Mouse (Mus musculus): ENCODE results near the gene Btd.
A peak's percentile ranks its signal among the peaks of the same experiment; 100 is the strongest.

Gene Btd

DNA sequence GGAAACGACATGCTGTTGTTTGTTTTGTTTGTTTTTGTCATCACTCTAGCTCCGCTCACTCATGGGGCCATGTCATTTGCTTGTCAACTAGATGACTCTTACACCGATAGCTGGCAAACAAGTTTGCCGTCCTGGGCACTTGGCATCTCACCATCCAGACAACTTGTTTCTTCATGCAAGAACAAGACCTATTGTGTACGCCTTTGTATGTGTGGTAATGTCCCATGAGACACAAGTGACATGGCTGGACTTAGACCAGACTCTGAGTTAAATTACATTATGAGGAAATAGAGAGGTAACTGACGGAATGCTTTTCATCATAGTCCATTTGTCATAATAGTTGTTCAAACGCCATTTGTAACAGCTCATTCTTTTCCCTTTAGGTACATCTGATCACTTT is 5.1 kb downstream of the Btd start:
- DNase-seq (ENCODE audit: low spot score in 2 of 2) = no peak

DNA sequence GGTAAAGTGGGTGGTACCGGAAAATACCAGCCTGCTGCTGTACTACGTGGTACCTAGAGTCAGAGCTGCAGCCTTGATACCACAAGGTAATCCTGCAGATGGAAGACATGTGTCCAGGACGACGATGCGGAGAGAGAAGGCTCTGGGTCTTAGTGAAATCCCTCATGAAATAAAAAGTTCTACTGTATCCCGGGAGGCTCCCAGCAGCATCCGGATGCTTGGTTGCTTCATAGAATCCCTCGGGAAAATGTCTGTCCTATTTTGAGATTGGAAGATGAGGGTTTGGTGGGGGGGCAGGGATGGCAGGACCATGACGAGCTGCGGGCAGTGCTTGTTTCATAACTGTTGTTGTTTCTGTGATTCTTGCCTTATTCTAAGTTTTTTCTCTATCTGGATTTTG is 7.2 kb downstream of the Btd start:
- DNase-seq (ENCODE audit: low spot score in 2 of 2) = no peak

DNA sequence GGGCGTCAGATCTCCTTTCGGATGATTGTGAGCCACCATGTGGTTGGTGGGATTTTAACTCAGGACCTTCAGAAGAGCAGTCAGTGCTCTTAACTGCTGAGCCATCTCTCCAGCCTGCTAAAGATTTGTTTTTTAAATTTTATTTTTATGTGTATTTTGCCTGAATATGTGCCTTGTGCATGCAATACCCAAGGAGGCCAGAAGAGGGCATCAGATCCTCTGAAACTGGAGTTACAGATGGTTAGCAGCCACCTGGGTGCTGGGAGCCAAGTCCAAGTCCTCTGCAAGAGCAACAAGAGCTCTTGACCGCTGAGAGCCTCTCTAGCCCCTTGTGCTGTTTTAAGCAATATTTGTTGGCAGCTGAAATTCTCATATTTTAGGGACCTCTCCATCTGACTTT is 9.5 kb downstream of the Btd start:
- DNase-seq (ENCODE audit: low spot score in 2 of 2) = no peak

DNA sequence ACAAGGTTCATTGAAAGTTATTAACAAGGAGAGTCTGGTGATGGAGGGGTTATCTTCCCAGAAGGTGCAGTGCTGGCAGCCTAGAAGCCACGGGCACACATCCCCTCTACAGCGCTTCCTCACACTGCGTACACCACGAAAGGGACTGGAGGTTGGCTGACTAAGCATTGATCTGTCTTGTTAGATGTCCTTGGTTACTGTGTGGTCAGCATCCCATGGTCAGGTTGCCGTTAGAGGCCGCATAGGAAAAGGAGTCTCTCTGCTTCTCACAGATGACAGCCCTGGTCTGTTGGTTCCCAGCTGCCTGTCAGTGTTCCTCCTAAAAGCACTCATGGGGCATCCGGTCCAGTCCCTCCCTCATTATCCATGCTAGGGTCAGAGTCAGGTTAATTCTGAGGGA is 10.4 kb downstream of the Btd start:
- DNase-seq (ENCODE audit: low spot score in 2 of 2) = no peak

DNA sequence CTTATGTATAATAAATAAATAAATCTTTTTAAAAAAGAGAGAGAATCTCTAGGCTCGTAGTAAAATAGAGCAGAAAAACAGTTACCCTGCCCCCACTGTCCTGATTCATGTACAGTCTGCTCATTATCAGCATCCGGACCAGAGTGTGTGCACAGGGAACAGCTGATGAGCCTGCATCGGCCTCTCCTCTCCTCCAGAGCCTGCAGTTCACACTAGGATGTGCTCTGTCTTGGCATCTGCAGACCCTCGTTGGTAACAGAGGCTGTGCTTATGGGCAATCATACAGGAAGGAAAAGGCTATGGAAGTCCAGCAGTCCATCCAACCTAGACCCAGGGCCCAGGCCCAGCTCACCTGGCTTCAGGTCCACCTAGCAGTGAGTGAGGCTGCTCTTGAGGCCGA is 11.3 kb downstream of the Btd start:
- no peak for DNase-seq (ENCODE audit: low spot score in 2 of 2)

DNA sequence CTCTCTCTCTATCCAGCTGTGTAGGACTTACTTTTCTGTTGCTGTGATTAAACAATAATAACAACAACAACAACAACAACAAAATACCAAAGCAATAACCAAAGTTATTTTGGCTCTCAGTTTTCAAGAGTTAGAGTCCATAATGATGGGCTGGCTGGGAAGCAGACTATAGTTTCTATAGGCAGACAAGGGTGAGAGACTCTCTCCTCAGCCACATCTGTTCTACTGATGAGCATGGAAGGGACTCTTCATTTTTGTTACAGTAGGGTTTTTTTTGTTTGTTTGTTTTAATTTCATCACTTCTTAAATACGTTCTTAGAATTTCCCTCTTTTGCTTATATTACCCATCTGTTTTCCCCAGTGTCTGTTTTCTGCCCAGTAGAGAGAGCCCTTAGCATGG is 11.8 kb downstream of the Btd start:
- no peak for DNase-seq (ENCODE audit: low spot score in 2 of 2)

DNA sequence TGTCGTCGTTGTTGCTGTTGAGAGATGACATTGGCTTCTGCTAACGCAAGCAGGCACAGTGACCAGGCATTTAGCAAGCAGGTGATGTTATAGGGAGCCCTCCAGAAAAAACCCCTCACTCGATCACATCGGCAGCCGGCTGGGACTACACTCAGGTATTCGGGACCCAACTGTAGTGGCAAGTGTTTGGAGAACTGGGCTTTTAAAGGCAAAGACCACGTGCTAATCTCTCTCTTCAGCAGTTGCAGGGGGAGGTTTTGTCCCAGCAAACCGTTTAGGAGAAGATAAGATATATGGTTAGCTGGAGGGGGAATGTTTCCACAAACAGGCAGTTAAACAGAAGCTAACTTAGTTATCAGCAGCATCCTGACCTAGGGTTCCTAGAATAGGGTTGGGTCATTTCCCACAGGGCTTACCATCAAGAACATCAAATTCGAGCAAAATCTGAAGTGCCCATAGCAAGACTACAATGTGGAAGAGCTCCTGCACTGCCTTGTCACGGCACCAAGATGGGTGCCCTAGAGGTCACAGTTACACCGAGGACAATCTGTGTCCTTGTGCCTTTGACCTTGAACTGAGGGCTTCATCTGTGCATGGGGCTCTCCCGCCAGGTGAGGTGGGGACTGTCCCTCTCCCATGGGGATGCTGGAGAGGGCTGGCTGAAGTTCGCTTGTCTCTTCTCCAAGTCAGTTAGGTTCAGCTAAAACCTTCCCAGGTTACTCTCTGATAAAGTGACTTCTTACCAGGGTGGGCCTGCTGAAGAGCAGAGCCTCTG is 12.5 kb downstream of the Btd start:
- DNase-seq (ENCODE audit: low spot score in 2 of 2) = no peak

DNA sequence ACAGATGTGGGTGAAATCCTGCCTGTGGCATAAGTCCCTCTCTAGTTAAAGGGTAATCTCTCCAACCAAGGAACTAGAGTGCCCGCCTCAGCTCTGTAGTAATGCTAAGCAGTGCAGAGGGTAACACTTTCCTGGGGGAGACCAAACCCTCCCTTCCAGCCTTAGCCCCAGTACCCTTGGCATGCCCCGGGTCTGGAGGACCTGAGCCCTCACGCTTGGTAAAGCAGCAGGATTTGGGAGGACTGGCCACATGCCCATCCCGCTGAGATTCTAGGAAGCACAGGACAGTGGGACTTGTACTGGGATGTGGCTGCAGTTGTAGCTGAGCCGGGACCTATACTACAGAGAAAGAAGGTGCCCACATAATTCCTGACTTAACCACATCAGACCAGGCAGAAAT is 14.0 kb downstream of the Btd start:
- no peak for DNase-seq (ENCODE audit: low spot score in 2 of 2)

DNA sequence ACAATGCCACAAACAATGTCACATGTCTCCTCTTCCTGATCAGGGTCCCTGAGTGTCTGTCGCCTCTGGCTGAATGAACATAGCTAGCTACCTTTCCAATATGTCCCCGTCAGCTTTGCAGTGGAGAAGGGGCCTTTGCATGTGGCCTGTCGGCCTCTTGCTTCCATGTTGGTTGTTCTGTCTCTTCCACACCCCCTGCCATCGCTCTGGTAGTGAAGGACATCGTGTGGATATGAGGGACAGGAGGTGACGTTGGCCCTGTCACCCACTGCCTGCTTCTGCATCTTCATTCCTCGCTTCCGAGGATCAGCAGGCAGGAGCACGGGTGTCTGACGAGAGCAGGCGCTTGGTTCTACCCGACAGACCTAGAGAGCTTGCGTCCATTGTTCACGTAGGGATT is 14.6 kb downstream of the Btd start:
- no peak for DNase-seq (ENCODE audit: low spot score in 2 of 2)

DNA sequence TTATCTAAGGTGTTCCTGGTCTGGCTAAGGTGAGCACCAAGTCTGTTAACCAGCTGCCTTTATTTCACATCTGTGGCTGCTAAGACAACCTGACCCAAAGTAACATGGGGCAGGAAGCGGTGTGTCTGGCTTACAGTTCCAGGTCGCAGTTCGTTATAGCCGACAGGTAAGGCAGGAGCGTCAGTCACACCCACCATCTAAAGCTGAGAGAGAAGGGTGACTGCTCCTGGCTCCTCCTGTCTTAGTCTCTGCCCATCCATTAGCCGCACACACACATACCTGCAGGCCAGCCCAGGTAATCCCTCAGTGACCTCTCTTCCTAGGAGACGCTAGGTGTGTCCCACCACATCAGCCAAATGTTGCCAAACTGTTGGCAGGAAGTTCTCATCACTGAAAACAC is 15.6 kb downstream of the Btd start:
- no peak for DNase-seq (ENCODE audit: low spot score in 2 of 2)

DNA sequence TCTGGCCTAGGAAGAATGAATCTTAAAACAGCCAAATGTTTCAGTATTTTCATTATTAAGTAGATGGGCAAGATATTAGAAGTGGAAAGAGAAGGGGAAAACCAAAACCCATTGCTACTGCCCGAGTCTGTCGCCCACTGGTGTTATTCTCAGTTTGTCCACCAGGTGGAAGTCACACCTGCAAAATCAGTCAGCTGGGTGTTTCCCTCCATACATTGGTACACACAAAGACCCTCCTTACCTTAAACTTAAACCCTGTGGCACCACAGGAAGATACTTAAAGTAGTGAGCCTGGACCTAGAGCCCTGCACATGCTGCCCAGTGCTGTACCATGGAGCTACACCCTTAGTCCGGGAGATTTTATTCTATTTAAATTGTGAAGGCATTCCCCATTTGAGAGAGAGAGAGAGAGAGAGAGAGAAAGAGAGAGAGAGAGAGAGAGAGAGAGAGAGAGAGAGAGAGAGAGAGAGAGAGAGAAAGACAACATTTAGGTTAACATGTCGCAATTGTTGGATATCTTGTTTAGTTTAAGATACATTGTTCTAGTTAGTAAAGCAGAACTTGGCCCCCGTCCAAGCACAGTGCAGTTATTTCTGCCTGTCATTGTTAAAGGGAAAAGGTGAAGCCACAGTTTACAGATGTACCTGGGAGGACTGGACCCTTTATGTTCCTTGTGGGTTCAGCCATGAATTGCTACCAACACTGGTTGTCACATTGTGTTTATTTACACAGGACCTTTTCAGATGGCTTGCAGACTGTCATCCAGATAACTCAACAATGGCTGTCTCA is 16.2 kb downstream of the Btd start:
- peak in 1 of 2 experiments; percentile 74 for DNase-seq (ENCODE audit: low spot score in 2 of 2)

DNA sequence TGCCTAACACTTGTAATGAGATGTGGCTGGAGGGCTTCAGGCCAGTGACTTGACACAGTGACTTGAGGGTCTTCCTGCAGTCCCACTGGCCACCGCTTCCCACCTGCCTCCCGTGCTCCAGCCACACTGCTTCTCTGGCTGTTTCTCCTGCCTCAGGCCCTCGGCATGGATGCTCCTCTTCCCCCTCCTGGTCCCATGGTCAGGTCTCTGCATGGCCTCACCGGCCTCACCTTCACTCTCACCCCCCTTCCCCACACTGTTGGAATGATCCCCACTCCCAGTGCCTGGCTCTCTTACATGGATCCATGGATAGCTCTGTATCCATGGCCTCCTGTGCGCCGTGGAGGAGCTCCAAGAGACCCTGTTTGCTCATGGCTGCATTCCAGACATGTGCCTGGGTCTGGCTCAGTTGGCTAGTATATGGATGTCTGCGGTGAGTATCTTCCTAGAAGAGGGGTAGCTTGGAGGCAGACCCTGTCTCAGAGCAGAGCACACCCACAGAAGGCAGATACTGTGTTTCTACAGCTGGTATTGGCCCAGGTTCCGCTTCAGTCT is 17.4 kb downstream of the Btd start:
- no peak for DNase-seq (ENCODE audit: low spot score in 2 of 2)

DNA sequence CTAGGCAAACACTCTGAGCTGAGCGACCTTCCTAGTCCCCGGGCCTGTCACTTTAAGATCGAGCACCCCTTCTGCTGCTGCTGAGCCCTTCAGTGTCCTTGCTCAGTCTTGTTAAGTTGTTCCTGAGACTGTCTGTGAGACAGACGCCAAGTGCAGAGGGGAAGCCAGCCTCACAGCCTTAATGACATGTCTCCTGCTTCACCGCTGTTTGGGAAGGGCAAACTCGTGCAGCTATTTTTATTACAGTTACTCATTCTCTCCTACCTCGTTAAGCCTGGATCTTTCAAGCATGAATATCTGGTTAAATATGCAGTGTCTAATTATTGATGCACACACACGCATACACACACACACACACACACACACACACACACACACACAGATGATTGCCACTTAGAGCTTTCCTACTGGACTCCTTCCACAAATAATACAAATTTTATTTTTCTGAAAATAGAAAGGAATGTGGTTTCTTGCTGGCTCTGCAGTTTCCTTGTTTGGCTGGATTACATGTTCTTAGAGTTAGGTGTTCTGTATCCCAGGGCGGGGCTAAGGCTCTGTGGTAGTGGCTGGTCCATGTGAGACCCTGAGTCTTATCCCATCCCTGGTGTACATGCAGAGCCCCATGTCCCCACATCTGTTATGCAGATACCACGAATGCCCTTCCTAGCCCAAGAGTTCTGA is 18.8 kb downstream of the Btd start:
- DNase-seq (ENCODE audit: low spot score in 2 of 2) = no peak

DNA sequence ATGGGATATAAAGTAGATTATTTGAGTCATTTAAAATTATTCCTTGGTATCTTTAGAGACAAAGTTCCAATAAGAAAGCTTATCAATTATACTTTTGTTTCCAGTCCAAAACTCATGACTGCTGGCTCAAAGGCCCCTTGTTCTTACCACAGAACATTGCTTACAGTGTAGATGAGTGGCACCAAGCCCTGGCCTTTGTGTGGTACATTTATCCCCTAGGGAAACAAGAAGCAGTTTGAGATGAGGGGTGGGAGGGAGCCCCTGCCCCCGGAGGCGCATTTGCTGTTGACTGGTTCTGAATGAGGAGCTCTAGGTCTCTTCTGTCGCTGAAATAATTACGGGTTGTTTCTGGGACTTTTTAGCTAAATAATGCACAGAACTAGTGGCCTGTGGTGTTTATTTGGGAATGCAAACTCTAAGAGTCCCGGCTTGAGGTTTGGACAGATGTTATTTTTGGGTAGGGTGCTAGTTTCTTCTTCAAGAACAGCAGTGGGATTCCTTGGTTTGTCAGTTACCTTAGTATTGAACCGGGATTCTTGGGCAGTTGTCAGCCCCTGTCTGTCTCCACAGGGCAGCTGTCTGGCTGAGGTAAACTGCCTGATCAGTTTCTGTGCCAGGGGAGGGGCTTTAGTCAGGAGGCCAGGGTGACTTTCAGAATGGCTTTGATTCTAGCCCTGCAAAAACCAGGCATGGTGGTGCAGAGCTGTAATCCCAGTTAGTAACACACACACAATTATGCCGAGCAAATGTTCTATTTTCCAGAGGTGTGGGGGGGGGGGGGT is 19.7 kb downstream of the Btd start:
- DNase-seq (ENCODE audit: low spot score in 2 of 2) = no peak

DNA sequence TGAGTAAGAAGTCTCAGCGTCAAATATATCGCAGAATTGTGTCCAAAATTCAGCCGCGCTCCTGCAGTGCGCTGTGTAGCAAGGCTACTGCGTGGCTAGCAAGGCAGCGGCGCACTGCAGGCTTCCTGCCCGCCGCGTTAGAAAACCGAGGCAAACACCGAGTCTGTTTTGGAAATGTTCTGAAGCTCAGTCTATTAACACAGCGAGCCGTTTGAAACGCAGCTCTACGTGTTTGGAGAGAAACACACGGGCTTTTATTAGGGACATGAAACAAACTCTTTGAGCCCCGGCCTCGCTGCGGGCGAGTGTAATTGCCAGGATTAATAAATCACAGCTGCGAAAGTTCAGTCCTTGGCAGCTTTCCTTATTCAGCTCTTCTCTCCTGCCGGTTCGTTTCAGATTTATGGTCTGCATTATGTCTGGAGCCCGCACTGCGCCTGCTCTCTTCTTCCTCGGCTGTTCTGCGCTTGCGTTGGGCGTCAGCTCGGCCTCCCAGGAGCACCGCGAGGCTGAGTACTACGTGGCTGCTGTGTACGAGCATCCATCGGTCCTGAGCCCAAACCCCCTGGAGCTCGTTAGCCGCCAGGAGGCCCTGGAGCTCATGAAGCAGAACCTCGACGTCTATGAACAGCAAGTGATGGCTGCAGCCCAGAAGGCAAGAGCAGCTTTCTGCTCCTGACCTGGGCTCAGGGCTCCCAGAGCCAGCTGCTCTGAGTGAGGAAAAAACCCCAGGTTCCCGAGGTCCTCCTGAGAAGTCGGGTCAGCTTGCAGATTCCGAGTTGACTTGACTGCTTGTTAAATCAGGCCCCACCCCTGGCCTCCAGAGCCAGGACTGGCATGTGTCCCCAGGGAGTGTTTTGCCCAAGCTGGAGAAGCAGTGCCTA is 21.1 kb downstream of the Btd start:
- DNase-seq (ENCODE audit: low spot score in 2 of 2) = peak; percentile 83 to 86

DNA sequence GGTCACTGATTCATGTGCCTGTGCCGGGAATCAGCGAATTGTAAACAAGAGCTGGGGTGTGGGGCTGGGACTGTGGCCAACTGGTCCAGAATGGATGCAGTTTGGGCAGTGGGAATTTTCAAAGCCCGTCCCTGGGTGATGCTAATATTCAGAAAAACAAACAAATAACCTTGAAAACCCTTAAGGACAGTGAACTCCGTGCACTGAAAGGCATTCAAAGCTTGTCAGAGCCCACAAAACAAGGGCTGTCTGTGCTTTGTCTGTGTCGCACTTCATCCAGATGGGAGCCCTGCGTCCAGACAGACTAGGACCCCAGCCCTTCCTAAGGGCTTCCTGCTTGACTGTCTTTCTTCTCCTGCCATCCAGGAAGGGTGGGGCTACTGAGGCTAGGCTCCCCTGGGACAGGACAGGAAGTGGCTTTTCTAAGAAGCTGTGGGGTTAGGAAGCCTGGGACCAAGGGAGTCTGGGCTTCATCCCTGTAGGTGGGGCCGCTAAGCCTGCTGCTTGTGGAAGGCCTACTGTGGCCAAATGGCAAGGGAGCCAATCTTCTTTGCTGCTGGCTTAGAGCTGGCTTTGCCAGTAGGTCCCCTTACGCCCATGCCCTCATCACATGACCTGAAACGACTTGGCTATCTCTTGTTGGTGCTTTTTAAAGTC is 21.9 kb downstream of the Btd start:
- DNase-seq (ENCODE audit: low spot score in 2 of 2) = no peak

DNA sequence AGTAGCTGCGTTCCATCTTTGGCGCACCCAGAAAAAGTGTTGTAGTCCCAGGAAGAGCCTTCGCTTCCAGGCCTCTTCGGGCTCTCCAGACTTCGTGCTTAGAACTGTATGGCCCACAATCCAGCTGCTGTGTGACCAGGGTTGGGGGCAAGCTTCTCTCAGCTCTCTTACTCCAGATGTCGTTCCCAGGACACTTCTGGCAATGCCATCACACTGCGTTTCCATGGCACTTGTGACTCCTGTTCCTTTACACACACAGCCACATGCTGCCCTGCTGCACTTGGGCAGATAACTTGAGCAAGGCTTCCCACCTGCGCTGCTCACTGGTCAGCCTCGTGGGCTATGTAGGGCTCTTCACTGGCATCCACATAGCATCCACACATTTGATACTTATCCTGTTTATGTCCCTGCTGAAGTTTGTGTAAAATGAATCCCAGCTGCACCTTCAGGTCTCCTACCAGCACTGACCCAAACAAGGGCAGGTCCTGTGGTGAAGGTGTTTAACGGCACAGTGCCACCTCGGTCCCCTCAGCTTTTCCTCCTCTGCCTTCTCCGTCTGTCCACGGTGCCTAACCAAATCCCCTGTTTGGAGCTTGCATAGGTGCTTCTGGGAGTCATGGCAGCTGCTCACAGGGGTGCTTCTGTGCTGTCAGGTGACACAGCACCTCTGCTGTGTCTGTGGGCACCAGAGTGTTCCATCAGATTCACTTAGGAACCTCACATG is 22.7 kb downstream of the Btd start:
- no peak for DNase-seq (ENCODE audit: low spot score in 2 of 2)

DNA sequence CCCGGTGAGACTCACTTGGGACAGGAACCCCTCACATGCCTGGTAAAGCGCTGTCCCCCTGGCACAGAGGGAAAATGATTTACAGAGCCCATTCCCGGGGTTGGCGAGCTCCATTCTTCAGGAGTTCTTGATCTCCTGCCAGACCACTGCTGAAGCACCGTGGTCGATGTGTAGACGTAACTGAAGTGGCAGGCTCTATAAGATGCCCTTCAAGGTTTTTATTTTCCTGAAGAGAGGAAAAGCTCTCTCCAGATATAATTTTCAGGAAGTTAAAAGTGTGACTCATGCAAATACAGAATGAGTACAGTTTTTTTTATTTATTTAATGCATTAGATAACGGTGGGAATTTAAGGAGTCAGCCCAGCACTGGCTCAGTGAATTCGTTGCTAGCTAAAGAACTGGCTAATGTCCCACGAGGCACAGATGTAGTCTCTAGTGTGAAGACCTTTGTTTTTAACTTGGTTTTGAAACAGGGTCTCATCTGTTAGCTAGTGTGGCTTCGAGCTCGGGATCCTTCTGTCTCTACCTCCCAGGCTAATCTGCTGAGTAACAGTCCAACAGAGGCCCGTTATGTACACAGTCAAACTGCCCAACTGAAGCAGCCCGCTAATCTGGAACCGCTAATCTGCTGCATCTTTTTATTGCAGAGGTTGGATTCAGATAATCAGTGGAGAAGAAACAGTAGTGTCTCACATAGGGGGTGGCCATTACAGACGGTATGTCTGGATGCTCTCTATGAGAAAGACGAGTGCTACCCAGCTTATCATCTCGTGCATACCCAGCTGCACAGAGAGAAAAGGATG is 23.5 kb downstream of the Btd start:
- DNase-seq (ENCODE audit: low spot score in 2 of 2) = no peak

All from frontal cortex, postnatal 10 days (tissue).